Mouse (Mus musculus): ENCODE measurements around the gene Mdm2. TPM values are rescaled to one million over a fixed set of nuclear protein-coding genes. Genes with fewer than 3 reads are reported as not detected.

Mdm2 gene
- polyA plus RNA-seq, 1 experiment from 2014 or later = 55.3 TPM

DNA sequence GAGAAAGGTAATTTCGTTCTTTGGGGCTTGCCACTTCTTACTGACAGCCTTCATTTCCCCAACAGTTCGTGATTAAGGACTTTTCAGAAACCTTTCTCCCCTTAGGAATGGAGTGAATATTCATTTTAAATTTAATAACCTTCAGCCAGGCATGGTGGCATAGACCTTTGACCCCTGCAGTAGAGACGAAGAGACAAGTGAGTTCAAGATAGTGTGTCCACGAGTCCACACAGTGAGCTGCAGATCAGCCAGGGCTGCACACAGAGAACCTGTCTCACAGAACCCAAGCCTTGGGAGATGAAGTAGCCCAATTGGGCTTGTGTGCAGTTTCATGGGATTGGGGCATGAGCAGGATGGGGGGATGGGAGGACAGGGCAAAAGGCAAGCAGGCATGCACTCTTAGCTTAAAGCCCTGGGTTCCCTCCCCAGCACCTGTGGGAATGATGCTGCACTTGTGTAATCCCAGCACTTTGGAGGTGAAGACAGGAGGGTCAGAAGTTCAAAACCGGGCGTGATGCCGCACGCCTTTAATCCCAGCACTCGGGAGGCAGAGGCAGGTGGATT is 1.7 kb upstream of the Mdm2 start:
- peaks cover 11% of the 10 kb centered on the region for H3K36me3 ChIP-seq (ENCODE audit: control insufficient read depth, insufficient read depth)
- H3K27me3 ChIP-seq (ENCODE audit: control insufficient read depth, insufficient read depth, low read length) = no peaks in the 10 kb centered on the region
- H3K9ac ChIP-seq (ENCODE audit: low read length) = no peak overlapping the region
- no peaks in the 10 kb centered on the region for H3K9me3 ChIP-seq (replicated peaks; ENCODE audit: control insufficient read depth, low read length)
- H3K4me1 ChIP-seq (ENCODE audit: control insufficient read depth, insufficient read depth, low read length) = peaks cover 16% of the 10 kb centered on the region
- H3K27ac ChIP-seq (ENCODE audit: low read length) = no peak overlapping the region
- no peak overlapping the region for H3K4me2 ChIP-seq (ENCODE audit: low read depth, low read length)
- no peak overlapping the region for H3K4me3 ChIP-seq (ENCODE audit: low read length)
- no peak for ATAC-seq (replicated peaks; ENCODE audit: extremely low read depth, insufficient read depth, low FRiP score)
- WGBS = 82% methylated on average over 9 of the region's 9 CpGs

DNA sequence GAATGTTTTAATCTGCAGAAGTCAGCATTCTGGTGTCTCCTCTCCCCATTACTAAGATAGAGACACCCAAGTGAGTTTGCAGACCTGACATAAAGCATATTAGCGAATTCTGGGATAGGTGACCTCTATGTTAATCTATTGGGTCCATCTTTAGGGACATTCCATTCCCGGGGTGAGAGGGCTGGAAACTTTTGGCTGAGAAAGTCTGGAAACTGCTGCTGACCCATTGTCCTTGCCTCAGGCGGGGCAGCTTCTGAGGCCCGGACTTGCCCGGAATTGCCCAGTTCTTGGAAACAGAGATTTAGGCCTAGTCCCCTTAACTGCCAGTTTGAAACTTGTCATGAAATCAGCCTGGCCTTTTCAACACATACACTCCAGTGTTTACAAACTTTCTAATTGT is 850 bp upstream of the Mdm2 start:
- WGBS = 71% methylated on average over 5 of the region's 5 CpGs
- Histone ChIP-seq H3K4me1 (ENCODE audit: control insufficient read depth, insufficient read depth, low read length) (peaks cover 25% of the 10 kb centered on the region), H3K9me3 (replicated peaks; ENCODE audit: control insufficient read depth, low read length) (no peaks in the 10 kb centered on the region), H3K27ac (ENCODE audit: low read length) (no peak overlapping the region), H3K4me3 (ENCODE audit: low read length) (peak overlapping the region; percentile 84), H3K4me2 (ENCODE audit: low read depth, low read length) (peak overlapping the region; percentile 64), H3K27me3 (ENCODE audit: control insufficient read depth, insufficient read depth, low read length) (no peaks in the 10 kb centered on the region), H3K36me3 (ENCODE audit: control insufficient read depth, insufficient read depth) (peaks cover 15% of the 10 kb centered on the region), H3K9ac (ENCODE audit: low read length) (peak overlapping the region; percentile 74; the same call in 1 of the 2 replicates)
- no peak for ATAC-seq (replicated peaks; ENCODE audit: extremely low read depth, insufficient read depth, low FRiP score)

DNA sequence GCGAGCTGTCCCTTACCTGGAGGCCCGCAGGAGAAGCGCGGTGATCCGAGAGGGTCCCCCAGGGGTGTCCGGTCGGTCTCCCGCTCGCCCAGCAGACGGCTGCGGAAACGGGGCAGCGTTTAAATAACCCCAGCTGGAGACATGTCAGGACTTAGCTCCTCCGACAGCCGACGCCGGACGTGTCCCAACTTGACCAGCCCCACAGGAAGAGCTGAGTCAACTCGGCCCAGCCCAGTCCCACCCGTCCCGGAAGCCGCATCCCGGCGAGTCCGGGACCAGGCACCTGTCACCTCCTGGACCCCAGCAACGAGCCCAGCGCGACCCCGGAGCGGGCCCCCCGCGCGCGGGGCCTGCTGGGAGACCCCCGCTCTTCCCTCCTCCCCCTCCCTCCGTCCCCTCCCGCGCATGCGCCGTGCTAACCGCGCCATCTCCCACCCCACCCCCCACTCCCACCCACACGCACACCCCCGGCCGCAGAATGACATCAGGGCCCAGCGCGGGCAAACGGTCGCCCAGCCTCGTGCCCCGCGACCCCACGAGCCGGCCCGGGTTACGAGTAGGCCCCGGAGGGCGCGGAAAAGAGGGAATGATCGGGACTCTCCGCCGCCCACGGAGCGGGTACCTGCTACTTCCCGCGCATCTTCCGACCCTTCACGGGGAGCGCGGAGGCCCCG is 491 bp downstream of the Mdm2 start:
- peaks cover 20% of the 10 kb centered on the region for H3K36me3 ChIP-seq (ENCODE audit: control insufficient read depth, insufficient read depth)
- H3K9ac ChIP-seq (ENCODE audit: low read length) = peak overlapping the region; percentile 99
- under 1% methylated on average over 65 of the region's 71 CpGs for WGBS
- H3K4me1 ChIP-seq (ENCODE audit: control insufficient read depth, insufficient read depth, low read length) = peaks cover 27% of the 10 kb centered on the region
- peak overlapping the region; percentile 84 for H3K4me3 ChIP-seq (ENCODE audit: low read length)
- H3K9me3 ChIP-seq (replicated peaks; ENCODE audit: control insufficient read depth, low read length) = no peaks in the 10 kb centered on the region
- peak overlapping the region; percentile 71 for H3K4me2 ChIP-seq (ENCODE audit: low read depth, low read length)
- ATAC-seq (replicated peaks; ENCODE audit: extremely low read depth, insufficient read depth, low FRiP score) = peak; percentile 79
- H3K27ac ChIP-seq (ENCODE audit: low read length) = peak overlapping the region; percentile 97
- H3K27me3 ChIP-seq (ENCODE audit: control insufficient read depth, insufficient read depth, low read length) = no peaks in the 10 kb centered on the region

DNA sequence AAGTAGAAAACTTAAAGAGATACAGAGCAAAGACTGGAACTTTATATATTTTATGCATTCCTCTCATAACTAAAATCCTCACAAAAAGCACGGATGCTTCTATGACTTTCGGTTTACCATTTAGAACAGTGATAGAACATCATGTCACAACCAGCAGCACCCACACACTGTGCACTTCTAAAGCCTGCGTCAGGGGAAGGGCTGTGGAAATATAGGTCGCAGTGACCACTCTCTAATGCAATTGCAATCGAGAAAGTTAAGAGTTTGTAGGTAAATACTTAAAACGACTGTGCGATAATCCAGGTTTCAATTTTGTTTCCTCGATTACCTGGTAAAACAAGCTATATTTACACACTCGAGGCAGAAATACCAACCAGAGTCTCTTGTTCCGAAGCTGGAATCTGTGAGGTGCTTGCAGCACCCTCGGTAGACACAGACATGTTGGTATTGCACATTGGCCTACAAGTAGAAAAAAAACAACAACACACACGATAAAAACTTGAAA is 1.2 kb downstream of the Mdm2 start:
- Histone ChIP-seq H3K4me1 (ENCODE audit: control insufficient read depth, insufficient read depth, low read length) (peaks cover 27% of the 10 kb centered on the region), H3K36me3 (ENCODE audit: control insufficient read depth, insufficient read depth) (peaks cover 26% of the 10 kb centered on the region), H3K27ac (ENCODE audit: low read length) (peak overlapping the region; percentile 97), H3K4me2 (ENCODE audit: low read depth, low read length) (peak overlapping the region; percentile 71), H3K27me3 (ENCODE audit: control insufficient read depth, insufficient read depth, low read length) (no peaks in the 10 kb centered on the region), H3K9ac (ENCODE audit: low read length) (peak overlapping the region; percentile 99), H3K4me3 (ENCODE audit: low read length) (peak overlapping the region; percentile 84), H3K9me3 (replicated peaks; ENCODE audit: control insufficient read depth, low read length) (no peaks in the 10 kb centered on the region)
- 31% methylated on average over 12 of the region's 12 CpGs for WGBS
- no peak for ATAC-seq (replicated peaks; ENCODE audit: extremely low read depth, insufficient read depth, low FRiP score)

DNA sequence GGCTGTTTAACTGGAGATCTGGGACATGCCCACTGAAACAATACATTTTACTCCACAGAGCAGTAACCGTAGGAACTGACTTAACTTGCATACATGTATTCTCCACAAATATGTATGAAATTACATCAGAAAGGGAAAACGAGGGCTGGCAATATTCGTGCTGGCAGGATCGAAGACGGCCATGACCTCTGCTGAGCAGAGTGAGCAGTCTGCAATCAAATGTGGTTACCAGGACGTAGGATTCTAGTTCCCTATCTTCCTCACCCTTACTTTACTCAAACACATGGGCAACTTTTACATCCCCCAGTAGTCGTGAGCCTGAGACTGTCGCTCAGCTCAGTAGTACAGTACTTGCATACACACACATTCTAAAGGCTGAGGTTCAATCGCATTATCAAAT is 1.7 kb downstream of the Mdm2 start:
- peak overlapping the region; percentile 71 for H3K4me2 ChIP-seq (ENCODE audit: low read depth, low read length)
- no peak for ATAC-seq (replicated peaks; ENCODE audit: extremely low read depth, insufficient read depth, low FRiP score)
- WGBS = 75% methylated on average over 9 of the region's 9 CpGs
- no peaks in the 10 kb centered on the region for H3K9me3 ChIP-seq (replicated peaks; ENCODE audit: control insufficient read depth, low read length)
- peak overlapping the region; percentile 84 for H3K4me3 ChIP-seq (ENCODE audit: low read length)
- H3K27ac ChIP-seq (ENCODE audit: low read length) = no peak overlapping the region; the same call in 1 of the 2 replicates
- H3K9ac ChIP-seq (ENCODE audit: low read length) = peak overlapping the region; percentile 99
- peaks cover 27% of the 10 kb centered on the region for H3K4me1 ChIP-seq (ENCODE audit: control insufficient read depth, insufficient read depth, low read length)
- H3K36me3 ChIP-seq (ENCODE audit: control insufficient read depth, insufficient read depth) = peaks cover 27% of the 10 kb centered on the region
- H3K27me3 ChIP-seq (ENCODE audit: control insufficient read depth, insufficient read depth, low read length) = no peaks in the 10 kb centered on the region

DNA sequence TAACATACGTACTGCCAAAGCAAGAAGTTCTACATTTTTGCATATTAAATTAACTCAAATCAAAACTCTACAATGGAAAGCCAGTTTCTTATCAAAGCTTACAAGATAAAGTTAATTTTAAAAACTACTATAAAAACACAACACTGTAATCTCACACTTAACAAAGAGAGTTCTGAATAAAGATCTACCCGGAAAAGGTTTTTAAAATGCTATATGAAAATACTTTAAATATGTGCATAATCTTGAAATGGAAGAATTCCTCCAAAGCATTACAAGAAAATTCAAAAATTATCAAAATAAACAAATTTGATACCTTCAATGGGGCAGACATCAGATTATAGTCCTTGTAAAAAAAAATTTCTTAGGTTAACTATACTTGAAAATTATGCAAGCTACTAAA is 2.2 kb downstream of the Mdm2 start:
- H3K36me3 ChIP-seq (ENCODE audit: control insufficient read depth, insufficient read depth) = peaks cover 29% of the 10 kb centered on the region
- H3K27ac ChIP-seq (ENCODE audit: low read length) = no peak overlapping the region
- no peaks in the 10 kb centered on the region for H3K9me3 ChIP-seq (replicated peaks; ENCODE audit: control insufficient read depth, low read length)
- H3K4me1 ChIP-seq (ENCODE audit: control insufficient read depth, insufficient read depth, low read length) = peaks cover 27% of the 10 kb centered on the region
- H3K4me2 ChIP-seq (ENCODE audit: low read depth, low read length) = no peak overlapping the region
- 95% methylated on average over 2 of the region's 2 CpGs for WGBS
- H3K27me3 ChIP-seq (ENCODE audit: control insufficient read depth, insufficient read depth, low read length) = no peaks in the 10 kb centered on the region
- peak overlapping the region; percentile 84; the same call in 1 of the 2 replicates for H3K4me3 ChIP-seq (ENCODE audit: low read length)
- no peak overlapping the region for H3K9ac ChIP-seq (ENCODE audit: low read length)
- no peak for ATAC-seq (replicated peaks; ENCODE audit: extremely low read depth, insufficient read depth, low FRiP score)

DNA sequence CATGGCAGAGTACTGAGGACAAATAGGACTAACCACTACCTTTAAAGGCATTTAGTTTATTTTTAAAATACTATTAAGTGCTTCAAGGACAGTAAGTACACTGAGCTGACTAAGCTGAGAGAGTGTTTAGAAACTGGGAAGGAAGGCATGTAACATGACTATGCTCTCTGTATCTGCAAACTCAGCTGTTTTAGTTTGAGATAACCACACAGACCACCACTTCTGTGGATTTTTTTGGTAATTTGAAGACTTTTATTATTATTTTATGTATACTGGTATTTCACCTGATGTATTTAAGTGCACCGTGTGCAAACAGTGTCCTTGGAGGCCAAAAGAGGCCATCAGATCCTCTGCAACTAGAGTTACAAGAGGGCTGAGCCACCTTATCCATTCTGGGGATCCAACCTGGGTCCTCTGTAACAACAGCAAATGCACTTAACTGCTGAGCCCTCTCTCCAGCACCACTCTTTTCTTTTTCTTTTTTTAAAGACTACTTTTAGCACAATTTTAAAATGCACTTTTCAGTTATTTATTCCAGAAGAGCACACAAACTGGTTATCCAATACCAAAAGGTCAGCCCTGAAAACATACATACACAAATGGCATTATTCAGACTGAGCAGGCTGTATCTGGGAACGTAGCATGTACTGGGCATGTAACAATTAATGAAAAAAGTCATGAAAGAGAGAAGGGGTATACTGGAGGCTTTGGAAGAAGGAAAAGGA is 3.3 kb downstream of the Mdm2 start:
- Histone ChIP-seq H3K27ac (ENCODE audit: low read length) (peak overlapping the region; percentile 35), H3K4me2 (ENCODE audit: low read depth, low read length) (no peak overlapping the region), H3K27me3 (ENCODE audit: control insufficient read depth, insufficient read depth, low read length) (no peaks in the 10 kb centered on the region), H3K4me3 (ENCODE audit: low read length) (no peak overlapping the region), H3K9ac (ENCODE audit: low read length) (no peak overlapping the region), H3K36me3 (ENCODE audit: control insufficient read depth, insufficient read depth) (peaks cover 35% of the 10 kb centered on the region), H3K9me3 (replicated peaks; ENCODE audit: control insufficient read depth, low read length) (no peaks in the 10 kb centered on the region), H3K4me1 (ENCODE audit: control insufficient read depth, insufficient read depth, low read length) (peaks cover 27% of the 10 kb centered on the region)
- ATAC-seq (replicated peaks; ENCODE audit: extremely low read depth, insufficient read depth, low FRiP score) = no peak
- 90% methylated on average over 2 of the region's 2 CpGs for WGBS

DNA sequence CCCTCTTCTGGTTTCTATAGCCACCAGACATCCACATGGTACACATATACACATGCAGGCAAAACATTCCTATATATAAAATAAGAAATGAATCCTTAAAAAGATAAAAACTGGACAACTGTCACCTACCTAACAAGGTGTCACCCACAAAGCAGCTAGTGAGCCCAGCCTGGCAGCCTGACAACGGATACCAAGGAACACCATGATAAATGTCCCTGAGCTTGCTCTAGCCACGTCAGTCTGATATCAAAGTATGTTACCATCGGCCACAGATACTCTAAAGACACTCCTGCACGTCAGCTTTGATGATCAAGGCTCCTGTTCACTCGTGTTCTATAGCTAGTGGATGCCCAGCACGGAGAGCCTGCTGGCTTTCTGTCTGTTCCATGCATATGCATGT is 4.1 kb downstream of the Mdm2 start:
- H3K4me3 ChIP-seq (ENCODE audit: low read length) = no peak overlapping the region
- H3K27me3 ChIP-seq (ENCODE audit: control insufficient read depth, insufficient read depth, low read length) = no peaks in the 10 kb centered on the region
- H3K27ac ChIP-seq (ENCODE audit: low read length) = no peak overlapping the region
- peaks cover 27% of the 10 kb centered on the region for H3K4me1 ChIP-seq (ENCODE audit: control insufficient read depth, insufficient read depth, low read length)
- 69% methylated on average over 6 of the region's 6 CpGs for WGBS
- H3K36me3 ChIP-seq (ENCODE audit: control insufficient read depth, insufficient read depth) = peaks cover 42% of the 10 kb centered on the region
- no peaks in the 10 kb centered on the region for H3K9me3 ChIP-seq (replicated peaks; ENCODE audit: control insufficient read depth, low read length)
- no peak overlapping the region for H3K4me2 ChIP-seq (ENCODE audit: low read depth, low read length)
- H3K9ac ChIP-seq (ENCODE audit: low read length) = no peak overlapping the region
- no peak for ATAC-seq (replicated peaks; ENCODE audit: extremely low read depth, insufficient read depth, low FRiP score)

DNA sequence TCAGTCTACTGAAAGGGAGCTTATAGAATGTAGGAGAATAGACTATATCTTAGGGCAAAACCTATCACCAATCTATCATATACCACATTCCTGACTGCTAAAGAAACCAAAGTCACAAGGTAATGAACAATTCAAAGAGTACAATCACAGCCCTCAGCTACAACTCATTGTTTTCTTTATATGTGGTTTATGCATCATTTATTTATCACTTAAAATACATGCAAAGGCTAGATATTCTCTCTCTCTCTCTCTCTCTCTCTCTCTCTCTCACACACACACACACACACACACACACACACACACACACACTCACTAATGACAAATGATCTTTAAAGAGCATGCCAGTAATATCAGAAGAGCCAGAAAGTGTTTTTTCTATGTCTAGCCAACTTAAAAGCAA is 4.8 kb downstream of the Mdm2 start:
- Histone ChIP-seq H3K9me3 (replicated peaks; ENCODE audit: control insufficient read depth, low read length) (no peaks in the 10 kb centered on the region), H3K9ac (ENCODE audit: low read length) (no peak overlapping the region), H3K4me3 (ENCODE audit: low read length) (no peak overlapping the region), H3K27me3 (ENCODE audit: control insufficient read depth, insufficient read depth, low read length) (no peaks in the 10 kb centered on the region), H3K27ac (ENCODE audit: low read length) (no peak overlapping the region), H3K36me3 (ENCODE audit: control insufficient read depth, insufficient read depth) (peaks cover 44% of the 10 kb centered on the region), H3K4me1 (ENCODE audit: control insufficient read depth, insufficient read depth, low read length) (peaks cover 23% of the 10 kb centered on the region), H3K4me2 (ENCODE audit: low read depth, low read length) (no peak overlapping the region)
- no peak for ATAC-seq (replicated peaks; ENCODE audit: extremely low read depth, insufficient read depth, low FRiP score)
